Mouse (Mus musculus): Measurements from ENCODE around the gene Tie1.

DNA sequence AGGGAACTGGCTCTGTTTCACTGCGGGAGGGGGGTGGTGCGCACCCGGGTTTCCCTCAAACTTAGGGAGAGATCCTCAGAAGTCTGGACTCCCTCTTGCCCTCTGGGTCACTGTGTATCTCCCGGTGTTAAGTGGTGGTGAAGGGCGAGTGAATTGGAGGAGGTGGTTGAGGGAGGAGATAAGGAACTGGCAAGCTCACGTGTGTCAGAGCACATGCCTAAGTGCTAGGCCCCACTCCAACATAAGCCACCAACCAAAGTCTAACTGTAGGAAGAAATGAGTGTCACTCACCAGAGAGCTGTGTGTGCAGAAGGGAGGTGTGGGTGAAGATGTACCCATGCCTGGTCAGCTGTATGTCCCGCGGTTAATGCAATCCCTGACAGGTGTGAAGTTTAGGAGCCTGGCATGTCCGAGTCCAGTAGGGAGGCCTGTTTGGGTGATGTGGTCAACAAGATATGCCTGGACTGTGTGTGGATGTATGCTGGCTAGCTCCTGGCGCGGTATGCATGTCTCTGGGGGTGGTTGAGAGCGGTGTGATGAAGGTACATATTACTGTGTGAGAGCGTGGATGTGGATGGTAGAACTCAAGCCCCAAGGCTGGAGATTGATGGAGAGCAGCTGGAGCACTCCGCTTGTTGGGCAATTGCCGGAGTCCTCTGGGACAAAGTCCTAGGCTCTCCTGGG is 61.2 kb downstream of the Tie1 start:
- TF ChIP-seq POLR2A (IDR thresholded peaks at IDR 0.05; ENCODE audit: low read depth, low read length) (no peak), POLR2AphosphoS2 (IDR thresholded peaks at IDR 0.05; ENCODE audit: low read depth, low read length) (no peak), CTCF (conservative IDR thresholded peaks at IDR 0.05 in 1 of 2, IDR thresholded peaks at IDR 0.05 in 1 of 2; ENCODE audit: low read depth in 2 of 2, low read length in 2 of 2) (no peak), ZMIZ1 (IDR thresholded peaks at IDR 0.05; ENCODE audit: low read depth, low read length) (no peak), ZNF384 (IDR thresholded peaks at IDR 0.05; ENCODE audit: low read depth, low read length) (no peak), PAX5 (IDR thresholded peaks at IDR 0.05; ENCODE audit: low read length) (no peak), TBP (conservative IDR thresholded peaks at IDR 0.05; ENCODE audit: low read depth, low read length) (no peak), NELFE (IDR thresholded peaks at IDR 0.05; ENCODE audit: low read depth, low read length) (no peak), USF2 (conservative IDR thresholded peaks at IDR 0.05; ENCODE audit: low read depth, low read length) (no peak), GABPA (IDR thresholded peaks at IDR 0.05; ENCODE audit: insufficient replicate concordance, low read depth, low read length) (no peak), USF1 (IDR thresholded peaks at IDR 0.05; ENCODE audit: low read depth, low read length) (no peak), RAD21 (IDR thresholded peaks at IDR 0.05; ENCODE audit: low read depth, low read length) (no peak), EP300 (IDR thresholded peaks at IDR 0.05; ENCODE audit: low read length) (no peak), BHLHE40 (IDR thresholded peaks at IDR 0.05; ENCODE audit: low read depth, low read length) (peak; percentile 89)
